Mouse (Mus musculus) stomach, embryonic 16.5 days (tissue): ENCODE data around the gene Tff1. TPM values are rescaled to one million over a fixed set of nuclear protein-coding genes. Genes with fewer than 3 reads are reported as not detected.

Source experiments
- ATAC-seq: fragments of 200-750 bp; cut with Nextera tagmentation; 2 replicates; pipeline ENCODE4 v1.8.0; 2017; ENCODE audit warnings: moderate number of reproducible peaks, moderate TSS enrichment; ENCODE audit not compliant: insufficient read depth, low FRiP score
- H3K27ac ChIP-seq: fragments of 300-500 bp; sonication (generic); 2 replicates; pipeline ENCODE4 v1.5.1; 2014; ENCODE audit warnings: low read length
- H3K27me3 ChIP-seq: fragments of 300-500 bp; sonication (generic); 2 replicates; pipeline ENCODE4 v1.6.1; 2014; ENCODE audit warnings: low read length, control low read depth, mixed read lengths; ENCODE audit not compliant: control insufficient read depth, insufficient read depth
- H3K36me3 ChIP-seq: fragments of 300-500 bp; sonication (generic); 2 replicates; pipeline ENCODE4 v1.6.1; 2014; ENCODE audit warnings: low read length; ENCODE audit not compliant: control insufficient read depth, insufficient read depth
- H3K4me1 ChIP-seq: fragments of 300-500 bp; sonication (generic); 2 replicates; pipeline ENCODE4 v1.6.1; 2014; ENCODE audit warnings: low read length, control low read depth, mixed read lengths; ENCODE audit not compliant: control insufficient read depth, insufficient read depth
- H3K4me2 ChIP-seq: fragments of 300-500 bp; sonication (generic); 2 replicates; pipeline ENCODE4 v1.6.1; 2014; ENCODE audit warnings: low read depth, low read length, mixed read lengths
- H3K4me3 ChIP-seq: fragments of 300-500 bp; sonication (generic); replicated peaks from 2 replicates; pipeline ENCODE4 v1.5.1; 2014; ENCODE audit warnings: mild to moderate bottlenecking, low read length
- H3K9ac ChIP-seq: fragments of 300-500 bp; sonication (generic); 2 replicates; pipeline ENCODE4 v1.6.1; 2014; ENCODE audit warnings: low read length
- H3K9me3 ChIP-seq: fragments of 300-500 bp; sonication (generic); replicated peaks from 2 replicates; pipeline ENCODE4 v1.6.1; 2016; ENCODE audit warnings: low read length, control low read depth; ENCODE audit not compliant: control insufficient read depth
- WGBS: fragments of 180-500 bp; shearing (Covaris S2); extraction: QIAGEN DNeasy Blood & Tissue Kit; methylation state at CpG from one replicate; pipeline ENCODE4 v1.1.7; 2014; 5-methylcytosine and 5-hydroxymethylcytosine counted together
- polyA plus RNA-seq: library from polyadenylated mRNA; unstranded; fragments of >200 nt; fragmentation: Nextera tagmentation; extraction: Ambion mirVana; gene quantifications from 2 replicates; pipeline ENCODE4 v1.2.1, GENCODE M21; 2015

The Tff1 gene
- polyA plus RNA-seq, 1 experiment from 2014 or later = 263 TPM

GRCm38 (mm10) chr17:31125548-31126266 is 39.4 kb downstream of the Tff1 start:
- H3K4me3 ChIP-seq = no peak overlapping the region
- H3K4me1 ChIP-seq = no peaks in the 10 kb centered on the region
- H3K36me3 ChIP-seq = no peaks in the 10 kb centered on the region
- no peaks in the 10 kb centered on the region; the same call in 1 of the 2 replicates for H3K9me3 ChIP-seq
- no peak overlapping the region for H3K9ac ChIP-seq
- H3K27me3 ChIP-seq = no peaks in the 10 kb centered on the region
- WGBS = 31% methylated on average over 9 of the region's 9 CpGs
- no peak for ATAC-seq
- no peak overlapping the region for H3K27ac ChIP-seq
- H3K4me2 ChIP-seq = no peak overlapping the region

- ATAC-seq = peak; percentile 23; the same call in 1 of the 2 replicates
- 9% methylated on average over 8 of the region's 8 CpGs for WGBS
Measured at GRCm38 (mm10) chr17:31121975-31122374, 43.1 kb downstream of the Tff1 start.

DNA sequence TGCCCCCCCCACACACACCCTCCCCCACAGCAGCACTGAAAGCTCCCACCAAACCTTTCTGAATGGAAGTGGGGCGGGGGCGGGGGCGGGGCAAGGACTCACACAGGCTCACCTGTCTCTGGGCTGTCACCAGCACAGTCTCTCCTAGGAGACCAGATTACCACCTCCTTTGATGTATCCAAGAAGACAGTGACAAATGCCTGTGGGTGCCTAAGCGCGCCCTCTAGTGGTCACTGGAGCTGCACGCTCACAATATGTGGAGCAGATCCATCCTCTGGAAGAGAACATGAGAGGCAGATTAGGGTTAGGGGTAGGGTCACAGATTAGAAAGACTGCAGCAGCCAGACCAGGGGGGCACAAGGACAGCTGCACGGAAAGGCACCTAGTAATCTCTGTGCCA is 45.6 kb downstream of the Tff1 start:
- Histone ChIP-seq H3K4me1 (no peaks in the 10 kb centered on the region), H3K27me3 (no peaks in the 10 kb centered on the region), H3K9me3 (no peaks in the 10 kb centered on the region; the same call in 1 of the 2 replicates), H3K36me3 (no peaks in the 10 kb centered on the region), H3K9ac (no peak overlapping the region), H3K4me2 (no peak overlapping the region), H3K4me3 (no peak overlapping the region), H3K27ac (no peak overlapping the region)
- ATAC-seq = no peak
- WGBS = 7% methylated on average over 7 of the region's 7 CpGs

More at GRCm38 (mm10) chr17:31121975-31122374, 43.1 kb downstream of the Tff1 start:
- no peak overlapping the region for H3K9ac ChIP-seq
- H3K27me3 ChIP-seq = no peaks in the 10 kb centered on the region
- H3K4me3 ChIP-seq = no peak overlapping the region
- no peak overlapping the region for H3K4me2 ChIP-seq
- no peaks in the 10 kb centered on the region; the same call in 1 of the 2 replicates for H3K9me3 ChIP-seq
- H3K27ac ChIP-seq = no peak overlapping the region
- no peaks in the 10 kb centered on the region for H3K36me3 ChIP-seq
- H3K4me1 ChIP-seq = no peaks in the 10 kb centered on the region

DNA sequence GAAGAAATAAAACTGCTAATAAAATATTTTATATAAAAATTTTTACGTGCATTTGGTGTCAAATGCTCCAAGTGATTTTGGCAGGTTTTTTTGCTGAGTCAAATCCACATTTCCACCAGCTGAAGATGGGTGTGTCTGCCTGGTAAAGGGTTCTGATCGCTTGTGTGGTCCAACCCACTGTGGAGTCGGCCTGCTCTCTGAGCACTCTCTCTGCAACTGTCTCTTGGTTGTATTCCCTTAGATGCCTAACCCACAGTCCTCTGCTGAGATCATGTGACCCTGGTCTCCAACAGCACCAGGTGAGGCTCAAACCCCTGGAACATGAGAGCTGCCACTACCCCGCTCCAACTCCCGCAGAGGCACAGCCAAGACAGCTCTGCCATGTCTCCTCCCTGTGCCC is 47.1 kb downstream of the Tff1 start:
- no peaks in the 10 kb centered on the region for H3K9me3 ChIP-seq
- H3K4me1 ChIP-seq = no peaks in the 10 kb centered on the region
- H3K36me3 ChIP-seq = no peaks in the 10 kb centered on the region
- H3K27ac ChIP-seq = no peak overlapping the region
- no peak for ATAC-seq
- no peak overlapping the region for H3K4me2 ChIP-seq
- no peak overlapping the region for H3K9ac ChIP-seq
- H3K4me3 ChIP-seq = no peak overlapping the region
- 81% methylated on average over 5 of the region's 5 CpGs for WGBS
- no peaks in the 10 kb centered on the region for H3K27me3 ChIP-seq

DNA sequence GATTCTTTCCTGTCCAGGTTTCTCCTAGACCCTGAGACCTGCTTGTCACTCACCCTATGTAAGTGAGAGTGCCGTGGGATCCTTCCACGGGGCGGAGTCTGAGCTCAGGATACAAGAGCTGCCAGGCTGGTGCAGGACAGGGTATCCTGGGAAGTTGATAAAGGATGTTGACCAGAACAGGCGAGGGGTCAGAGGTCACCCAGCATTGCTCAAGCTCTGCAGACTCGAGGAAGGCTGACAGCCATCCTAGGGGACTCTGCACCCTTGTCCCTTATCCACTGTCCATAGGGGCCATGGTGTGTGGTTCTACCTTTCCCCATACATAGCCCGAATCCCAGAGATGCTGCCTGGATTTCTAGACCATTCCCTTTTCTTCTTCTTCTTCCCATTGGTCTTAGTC is 49.0 kb downstream of the Tff1 start:
- H3K27me3 ChIP-seq = no peaks in the 10 kb centered on the region
- no peak overlapping the region for H3K4me3 ChIP-seq
- no peaks in the 10 kb centered on the region for H3K9me3 ChIP-seq
- no peaks in the 10 kb centered on the region for H3K4me1 ChIP-seq
- H3K4me2 ChIP-seq = no peak overlapping the region
- ATAC-seq = no peak
- WGBS = 43% methylated on average over 6 of the region's 6 CpGs
- H3K27ac ChIP-seq = no peak overlapping the region
- no peak overlapping the region for H3K9ac ChIP-seq
- no peaks in the 10 kb centered on the region for H3K36me3 ChIP-seq

DNA sequence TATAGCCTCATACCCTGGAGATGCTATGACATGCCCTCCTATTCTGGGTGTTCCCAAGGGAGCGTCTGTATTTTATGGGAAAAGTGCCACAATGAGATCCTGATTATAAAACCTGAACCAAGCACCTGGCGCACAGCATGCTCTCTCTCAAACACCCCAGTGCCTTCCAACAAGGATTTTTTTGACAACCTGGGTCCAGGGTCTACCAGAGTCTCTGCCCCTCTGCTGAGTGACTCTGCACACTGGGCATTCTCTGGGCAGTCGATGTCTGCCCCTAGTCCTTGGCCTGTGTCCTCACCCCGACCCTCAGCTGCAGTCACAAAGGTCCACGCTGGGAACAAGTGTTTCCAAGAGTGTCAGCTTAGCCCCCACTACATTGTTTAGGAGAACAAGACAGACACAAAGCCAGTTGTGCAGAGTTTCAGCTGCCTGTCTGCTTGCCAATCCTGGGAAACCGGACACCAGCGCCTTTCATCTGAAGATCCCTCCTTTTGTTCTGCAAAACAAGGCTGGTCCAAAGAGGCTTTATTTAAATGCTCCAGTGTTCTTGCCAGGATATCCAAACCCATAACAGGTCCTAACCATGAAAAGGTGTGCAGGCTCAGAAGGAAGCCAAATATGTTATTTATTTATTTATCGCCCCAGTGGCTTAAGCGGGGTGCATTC is 51.8 kb downstream of the Tff1 start:
- H3K9me3 ChIP-seq = no peaks in the 10 kb centered on the region
- H3K27ac ChIP-seq = no peak overlapping the region
- no peak overlapping the region for H3K9ac ChIP-seq
- no peaks in the 10 kb centered on the region for H3K36me3 ChIP-seq
- H3K4me2 ChIP-seq = no peak overlapping the region
- WGBS = 65% methylated on average over 9 of the region's 9 CpGs
- no peak overlapping the region for H3K4me3 ChIP-seq
- H3K27me3 ChIP-seq = no peaks in the 10 kb centered on the region
- ATAC-seq = no peak
- no peaks in the 10 kb centered on the region for H3K4me1 ChIP-seq

Other genes starting within 250 kb of the Tff1 start
- not detected in 2 replicates for gene Umodl1, start 210.6 kb downstream of the Tff1 start, polyA plus RNA-seq
- 11.3 and 15.4 TPM in 2 replicates for gene Abcg1, start 107.6 kb downstream of the Tff1 start, polyA plus RNA-seq
- gene Tff3, start 35.6 kb downstream of the Tff1 start, polyA plus RNA-seq = 109 and 128 TPM in 2 replicates
- 99.1 and 132 TPM in 2 replicates for gene Tff2, start 21.0 kb downstream of the Tff1 start, polyA plus RNA-seq
- gene Tmprss3, start 33.7 kb upstream of the Tff1 start, polyA plus RNA-seq = 0.39 and 0.89 TPM in 2 replicates
- 1.1 and 1.4 TPM in 2 replicates for gene Ubash3a, start 42.6 kb upstream of the Tff1 start, polyA plus RNA-seq
- gene Rsph1, start 112.1 kb upstream of the Tff1 start, polyA plus RNA-seq = 1.5 and 2.5 TPM in 2 replicates
- 16.1 and 22.5 TPM in 2 replicates for gene Slc37a1, start 121.5 kb upstream of the Tff1 start, polyA plus RNA-seq
- 28.0 and 31.1 TPM in 2 replicates for gene Pde9a, start 220.9 kb upstream of the Tff1 start, polyA plus RNA-seq